In genomic region chr9:94537051-94537917, GRCm38 (mm10) we compare ENCODE assay signal across 8 mouse cellular contexts. TPM values are rescaled to one million over a fixed set of nuclear protein-coding genes. Genes with fewer than 3 reads are reported as not detected.
DNase-seq lines count a peak whose midpoint lies in the region; ATAC-seq and TF ChIP-seq lines count a peak whose summit lies in the region.

No protein-coding gene starts in this region.

- no peaks in the 10 kb centered on the region for H3K27me3 ChIP-seq in MEL (ENCODE audit: control insufficient read depth in 1 of 2, insufficient read depth in 2 of 2, low read length in 2 of 2)
- H3K27me3 ChIP-seq in hindbrain, embryonic 10.5 days (ENCODE audit: insufficient read depth, poor library complexity, severe bottlenecking) = no peaks in the 10 kb centered on the region

- peak; percentile 32 for ATAC-seq in frontal cortex, adult (ENCODE audit: low TSS enrichment)

- WGBS in hindbrain, embryonic 10.5 days = under 1% methylated on average over 103 of the region's 103 CpGs

- no peaks in the 10 kb centered on the region for H3K9me3 ChIP-seq in MEL (replicated peaks; ENCODE audit: insufficient read depth, low read length)
- H3K9me3 ChIP-seq in hindbrain, embryonic 10.5 days = no peaks in the 10 kb centered on the region

- peaks cover 13% of the 10 kb centered on the region for H3K79me2 ChIP-seq in MEL (ENCODE audit: control insufficient read depth, insufficient read depth, low read length, poor library complexity)

- peak; percentile 82 for DNase-seq in MEL (ENCODE audit: low read depth, low spot score)
- DNase-seq in cerebellum, adult 9-10 months = peak; percentile 78
- peak; percentile 79 for DNase-seq in hindbrain, embryonic 10.5 days (ENCODE audit: low spot score)
- peak; percentile 45 to 68 for DNase-seq in layer of hippocampus, postnatal 25 days (ENCODE audit: extremely low spot score in 1 of 2, low spot score in 1 of 2)
- peak; percentile 65 for DNase-seq in lung, postnatal 14 days
- DNase-seq in ovary, postnatal 36 days (ENCODE audit: low spot score) = peak; percentile 74
- DNase-seq in thymus, postnatal 25 days = peak; percentile 83

- peaks cover 2 to 5% of the 10 kb centered on the region in 2 experiments; a peak in 3 of 4 replicates for H3K4me1 ChIP-seq in MEL (ENCODE audit: control insufficient read depth in 1 of 2, insufficient read depth in 2 of 2, low read length in 2 of 2)
- peaks cover 45% of the 10 kb centered on the region for H3K4me1 ChIP-seq in hindbrain, embryonic 10.5 days (replicated peaks)

- peaks cover 0 to 15% of the 10 kb centered on the region in 2 experiments; a peak in 2 of 4 replicates for H3K36me3 ChIP-seq in MEL (ENCODE audit: control insufficient read depth in 1 of 2, insufficient read depth in 2 of 2, low read length in 2 of 2)
- H3K36me3 ChIP-seq in hindbrain, embryonic 10.5 days = no peaks in the 10 kb centered on the region

- no peak for TF ChIP-seq RAD21 in MEL (IDR thresholded peaks at IDR 0.05; ENCODE audit: low read depth, low read length)

- peak overlapping the region; percentile 82 for H3K9ac ChIP-seq in MEL (ENCODE audit: control insufficient read depth, low read depth, low read length, poor library complexity, severe bottlenecking)

- TF ChIP-seq EP300 in MEL (IDR thresholded peaks at IDR 0.05; ENCODE audit: low read depth in 1 of 2, low read length in 2 of 2) = no peak

- H3K27ac ChIP-seq in MEL (ENCODE audit: control insufficient read depth, low read depth, low read length) = peak overlapping the region; percentile 45
- peak overlapping the region; percentile 96 for H3K27ac ChIP-seq in hindbrain, embryonic 10.5 days

- no peak; a peak in 1 of 4 replicates for TF ChIP-seq POLR2A in MEL (IDR thresholded peaks at IDR 0.05; ENCODE audit: control insufficient read depth in 1 of 2, insufficient read depth in 1 of 2, low read depth in 1 of 2, low read length in 2 of 2, poor library complexity in 1 of 2)

- TF ChIP-seq CTCF in MEL (IDR thresholded peaks at IDR 0.05 in 2 of 3, conservative IDR thresholded peaks at IDR 0.05 in 1 of 3; ENCODE audit: control insufficient read depth in 1 of 3, insufficient read depth in 1 of 3, low read depth in 2 of 3, low read length in 3 of 3, poor library complexity in 1 of 3, severe bottlenecking in 1 of 3) = no peak

- H3K4me3 ChIP-seq in MEL (ENCODE audit: control insufficient read depth in 1 of 2, insufficient read depth in 1 of 2, low read depth in 2 of 2, low read length in 2 of 2) = peak overlapping the region; percentile 69 to 90
- peak overlapping the region; percentile 86 for H3K4me3 ChIP-seq in hindbrain, embryonic 10.5 days

TF ChIP-seq in MEL, 35 proteins besides CTCF, POLR2A, EP300 and RAD21:
- TF ChIP-seq CHD2 (IDR thresholded peaks at IDR 0.05; ENCODE audit: low read length) = no peak
- TF ChIP-seq NELFE (IDR thresholded peaks at IDR 0.05; ENCODE audit: low read depth, low read length) = no peak
- no peak for TF ChIP-seq GATA1 (IDR thresholded peaks at IDR 0.05; ENCODE audit: low read depth, low read length)
- no peak for TF ChIP-seq ELF1 (IDR thresholded peaks at IDR 0.05; ENCODE audit: low read depth, low read length)
- TF ChIP-seq POLR2AphosphoS5 (IDR thresholded peaks at IDR 0.05; ENCODE audit: borderline replicate concordance, low read depth, low read length) = no peak
- peak; percentile 40; the same call in 1 of the 2 replicates for TF ChIP-seq SIN3A (IDR thresholded peaks at IDR 0.05; ENCODE audit: low read length)
- TF ChIP-seq UBTF (IDR thresholded peaks at IDR 0.05; ENCODE audit: borderline replicate concordance, insufficient read depth, low read depth, low read length) = peak; percentile 84; the same call in 1 of the 2 replicates
- TF ChIP-seq MYC (IDR thresholded peaks at IDR 0.05; ENCODE audit: low read depth, low read length) = no peak
- TF ChIP-seq POLR2AphosphoS2 (IDR thresholded peaks at IDR 0.05; ENCODE audit: low read length) = no peak
- no peak for TF ChIP-seq MEF2A (IDR thresholded peaks at IDR 0.05; ENCODE audit: extremely low read depth, insufficient replicate concordance, low read depth, low read length, poor library complexity, severe bottlenecking)
- TF ChIP-seq ETS1 (IDR thresholded peaks at IDR 0.05; ENCODE audit: low read depth, low read length) = no peak
- TF ChIP-seq TBP (IDR thresholded peaks at IDR 0.05; ENCODE audit: low read depth, low read length) = no peak
- no peak for TF ChIP-seq GABPA (IDR thresholded peaks at IDR 0.05; ENCODE audit: low read depth, low read length)
- TF ChIP-seq NRF1 (IDR thresholded peaks at IDR 0.05; ENCODE audit: insufficient read depth, low read depth, low read length, poor library complexity, severe bottlenecking) = 0 out of 2 replicates have a peak, but pooled peaks have one; percentile 28
- TF ChIP-seq ZC3H11A (IDR thresholded peaks at IDR 0.05; ENCODE audit: low read depth, low read length) = no peak
- TF ChIP-seq SMC3 (IDR thresholded peaks at IDR 0.05; ENCODE audit: low read depth, low read length) = peak; percentile 4; the same call in 1 of the 2 replicates
- no peak for TF ChIP-seq RCOR1 (IDR thresholded peaks at IDR 0.05; ENCODE audit: low read depth, low read length)
- no peak for TF ChIP-seq TCF12 (IDR thresholded peaks at IDR 0.05; ENCODE audit: low read depth, low read length)
- TF ChIP-seq BHLHE40 (IDR thresholded peaks at IDR 0.05; ENCODE audit: borderline replicate concordance, low read depth, low read length) = no peak
- TF ChIP-seq MXI1 (IDR thresholded peaks at IDR 0.05; ENCODE audit: low read depth, low read length) = peak; percentile 9; the same call in 1 of the 2 replicates
- no peak for TF ChIP-seq MAFK (IDR thresholded peaks at IDR 0.05; ENCODE audit: borderline replicate concordance, low read depth, low read length)
- TF ChIP-seq ZNF384 (IDR thresholded peaks at IDR 0.05; ENCODE audit: low read depth, low read length) = no peak
- no peak for TF ChIP-seq JUND (IDR thresholded peaks at IDR 0.05; ENCODE audit: low read depth, low read length)
- TF ChIP-seq USF1 (IDR thresholded peaks at IDR 0.05; ENCODE audit: low read depth, low read length) = no peak
- TF ChIP-seq KAT2A (conservative IDR thresholded peaks at IDR 0.05; ENCODE audit: low read depth, low read length) = no peak
- TF ChIP-seq MAX (IDR thresholded peaks at IDR 0.05; ENCODE audit: low read length) = peak; percentile 10
- TF ChIP-seq USF2 (IDR thresholded peaks at IDR 0.05; ENCODE audit: borderline replicate concordance in 1 of 2, insufficient read depth in 1 of 2, low read depth in 1 of 2, low read length in 2 of 2) = no peak
- TF ChIP-seq MAZ (IDR thresholded peaks at IDR 0.05; ENCODE audit: low read depth, low read length) = 0 out of 2 replicates have a peak, but pooled peaks have one; percentile 31
- TF ChIP-seq ZKSCAN1 (IDR thresholded peaks at IDR 0.05; ENCODE audit: low read depth, low read length) = no peak
- TF ChIP-seq ZMIZ1 (IDR thresholded peaks at IDR 0.05; ENCODE audit: low read depth, low read length) = no peak
- no peak for TF ChIP-seq MYB (IDR thresholded peaks at IDR 0.05; ENCODE audit: low read depth, low read length)
- no peak for TF ChIP-seq HCFC1 (IDR thresholded peaks at IDR 0.05; ENCODE audit: low read depth, low read length)
- TF ChIP-seq E2F4 (IDR thresholded peaks at IDR 0.05; ENCODE audit: borderline replicate concordance, low read depth, low read length) = no peak
- TF ChIP-seq CHD1 (IDR thresholded peaks at IDR 0.05; ENCODE audit: low read depth, low read length) = no peak
- no peak for TF ChIP-seq TAL1 (IDR thresholded peaks at IDR 0.05; ENCODE audit: low read length)
TF ChIP-seq in MEL: peak in this region for 7.

RNA-seq across cellular contexts. Expression of gene 1190002N15Rik, which starts 0.6 kb away (rescaled TPM):
- 4.7 and 7.4 TPM in 2 replicates for total RNA-seq in MEL (2012; rRNA removed)
- 1 to 10 TPM in 1 of 2 experiments, not detected in 1; 8.8 TPM for polyA plus RNA-seq in MEL (2012; ENCODE audit: insufficient read depth in 1 of 2, insufficient read length in 2 of 2, low read depth in 1 of 2, low replicate concordance in 2 of 2, missing spikeins in 1 of 2)
- polyA plus RNA-seq in hindbrain, embryonic 10.5 days (2016; fragmentation: Nextera tagmentation; extraction: Ambion mirVana) = 6.7 and 7.9 TPM in 2 replicates
- 10 to 100 TPM; 19.2 to 21.7 TPM for total RNA-seq in layer of hippocampus, postnatal 25 days (2021)

Comparison
In these comparisons a context has a peak if more than half of its experiments do, and no peak if none do; other contexts are left out.
1. Peak in every context shown above with its lines: DNase-seq, ATAC-seq, H3K4me3 ChIP-seq and H3K27ac ChIP-seq.